In genomic region chr10:25199510-25200353, GRCm38 (mm10) we compare ENCODE assay signal across 8 mouse cellular contexts.
DNase-seq lines count a peak whose midpoint lies in the region; ATAC-seq and TF ChIP-seq lines count a peak whose summit lies in the region.

No protein-coding gene starts in this region.

- H3K36me3 ChIP-seq in hindbrain, embryonic 10.5 days, result no peaks in the 10 kb centered on the region
- no peaks in the 10 kb centered on the region for H3K36me3 ChIP-seq in liver, postnatal 0 days (replicated peaks; ENCODE audit: insufficient read depth, low read length)
- no peaks in the 10 kb centered on the region for H3K36me3 ChIP-seq in neural tube, embryonic 14.5 days (ENCODE audit: control insufficient read depth, insufficient read depth, low read length)

- TF ChIP-seq EP300 in liver, postnatal 0 days (IDR thresholded peaks at IDR 0.05; ENCODE audit: low read depth), result no peak

- peak overlapping the region; percentile 59; the same call in 1 of the 2 replicates for H3K9ac ChIP-seq in liver, postnatal 0 days (replicated peaks)
- H3K9ac ChIP-seq in neural tube, embryonic 14.5 days (replicated peaks; ENCODE audit: low read depth, low read length), result peak overlapping the region; percentile 72

- H3K27me3 ChIP-seq in hindbrain, embryonic 10.5 days (ENCODE audit: insufficient read depth, poor library complexity, severe bottlenecking), result peaks cover 17% of the 10 kb centered on the region
- no peaks in the 10 kb centered on the region for H3K27me3 ChIP-seq in liver, postnatal 0 days (ENCODE audit: insufficient read depth, low read length)
- H3K27me3 ChIP-seq in neural tube, embryonic 14.5 days (ENCODE audit: control insufficient read depth, insufficient read depth, low read length), result no peaks in the 10 kb centered on the region

- peak; percentile 49 to 60 for DNase-seq in adrenal gland, adult 18-20 months (ENCODE audit: low spot score in 2 of 2)
- DNase-seq in cerebellum, postnatal 36 days, result peak; percentile 86 to 88
- DNase-seq in frontal cortex, postnatal 36 days (ENCODE audit: low spot score in 2 of 2), result peak; percentile 74 to 75
- DNase-seq in hindbrain, embryonic 10.5 days (ENCODE audit: low spot score), result peak; percentile 64
- peak; percentile 55 to 69 for DNase-seq in layer of hippocampus, adult 2 months (ENCODE audit: low spot score in 2 of 2)
- DNase-seq in liver, postnatal 0 days, result peak; percentile 41
- peak; percentile 37 to 38 for DNase-seq in urinary bladder, postnatal 36 days (ENCODE audit: low spot score in 2 of 2)

- no peaks in the 10 kb centered on the region for H3K9me3 ChIP-seq in hindbrain, embryonic 10.5 days
- H3K9me3 ChIP-seq in liver, postnatal 0 days (ENCODE audit: low read length), result no peaks in the 10 kb centered on the region
- H3K9me3 ChIP-seq in neural tube, embryonic 14.5 days (ENCODE audit: control insufficient read depth, low read length), result no peaks in the 10 kb centered on the region

- WGBS in hindbrain, embryonic 10.5 days, result 17% methylated on average over 32 of the region's 32 CpGs
- 16% methylated on average over 29 of the region's 32 CpGs for WGBS in liver, postnatal 0 days (ENCODE audit: insufficient replicate concordance)
- 15% methylated on average over 32 of the region's 32 CpGs for WGBS in neural tube, embryonic 14.5 days

- peak overlapping the region; percentile 54 for H3K4me3 ChIP-seq in hindbrain, embryonic 10.5 days
- H3K4me3 ChIP-seq in layer of hippocampus, adult 2 months, result peak overlapping the region; percentile 65
- H3K4me3 ChIP-seq in liver, postnatal 0 days (ENCODE audit: low read depth, low read length), result peak overlapping the region; percentile 39
- H3K4me3 ChIP-seq in neural tube, embryonic 14.5 days (ENCODE audit: low read depth, low read length), result peak overlapping the region; percentile 42

- ATAC-seq in liver, postnatal 0 days, result no peak
- peak; percentile 89 for ATAC-seq in neural tube, embryonic 14.5 days (ENCODE audit: low read depth)

- peak overlapping the region; percentile 75 for H3K4me2 ChIP-seq in liver, postnatal 0 days (ENCODE audit: low read depth, low read length)
- peak overlapping the region; percentile 71 for H3K4me2 ChIP-seq in neural tube, embryonic 14.5 days (ENCODE audit: low read depth, low read length)

- peak; percentile 30 for TF ChIP-seq CTCF in layer of hippocampus, adult 2 months (conservative IDR thresholded peaks at IDR 0.05)
- TF ChIP-seq CTCF in liver, postnatal 0 days (IDR thresholded peaks at IDR 0.05; ENCODE audit: low read depth), result no peak

- H3K4me1 ChIP-seq in hindbrain, embryonic 10.5 days (replicated peaks), result peaks cover 9% of the 10 kb centered on the region
- peaks cover 5% of the 10 kb centered on the region; the same call in 1 of the 2 replicates for H3K4me1 ChIP-seq in liver, postnatal 0 days (ENCODE audit: insufficient read depth)
- H3K4me1 ChIP-seq in neural tube, embryonic 14.5 days (ENCODE audit: control insufficient read depth, insufficient read depth, low read length), result no peaks in the 10 kb centered on the region

- peak overlapping the region; percentile 82 for H3K27ac ChIP-seq in hindbrain, embryonic 10.5 days
- peak overlapping the region; percentile 97 for H3K27ac ChIP-seq in layer of hippocampus, adult 2 months
- H3K27ac ChIP-seq in liver, postnatal 0 days (ENCODE audit: low read depth), result no peak overlapping the region
- H3K27ac ChIP-seq in neural tube, embryonic 14.5 days (ENCODE audit: low read depth, low read length), result peak overlapping the region; percentile 45
